Mouse (Mus musculus): ENCODE data around the gene Srm. TPM values are rescaled to one million over a fixed set of nuclear protein-coding genes. Genes with fewer than 3 reads are reported as not detected.

The Srm gene
- polyA plus RNA-seq, 1 experiment: 98.7 TPM

GRCm38 (mm10) chr4:148638302-148638701, 47.0 kb downstream of the Srm start:
- Histone ChIP-seq H3K4me3 (ENCODE audit: control insufficient read depth, insufficient read depth, low read length) (no peak overlapping the region), H3K27me3 (ENCODE audit: control insufficient read depth, insufficient read depth, low read length) (no peaks in the 10 kb centered on the region), H3K4me1 (replicated peaks; ENCODE audit: control insufficient read depth, insufficient read depth, low read length) (peaks cover 13% of the 10 kb centered on the region), H3K36me3 (ENCODE audit: control insufficient read depth, insufficient read depth, low read length) (no peaks in the 10 kb centered on the region), H3K27ac (ENCODE audit: control insufficient read depth, insufficient read depth, low read length) (no peak overlapping the region)
- 10% methylated on average over 9 of the region's 9 CpGs for WGBS
- no peak for DNase-seq
- TF ChIP-seq CTCF (IDR thresholded peaks at IDR 0.05; ENCODE audit: borderline replicate concordance, control insufficient read depth, extremely low read depth, insufficient read depth, low read length, poor library complexity) (no peak), POLR2A (IDR thresholded peaks at IDR 0.05; ENCODE audit: control insufficient read depth, extremely low read depth, insufficient read depth, low read length, poor library complexity) (no peak)

GRCm38 (mm10) chr4:148639455-148639854, 48.2 kb downstream of the Srm start:
- no peak overlapping the region for H3K27ac ChIP-seq (ENCODE audit: control insufficient read depth, insufficient read depth, low read length)
- TF ChIP-seq CTCF (IDR thresholded peaks at IDR 0.05; ENCODE audit: borderline replicate concordance, control insufficient read depth, extremely low read depth, insufficient read depth, low read length, poor library complexity) (no peak), POLR2A (IDR thresholded peaks at IDR 0.05; ENCODE audit: control insufficient read depth, extremely low read depth, insufficient read depth, low read length, poor library complexity) (no peak)
- 97% methylated on average over 2 of the region's 2 CpGs for WGBS
- peaks cover 20% of the 10 kb centered on the region for H3K4me1 ChIP-seq (replicated peaks; ENCODE audit: control insufficient read depth, insufficient read depth, low read length)
- no peaks in the 10 kb centered on the region for H3K36me3 ChIP-seq (ENCODE audit: control insufficient read depth, insufficient read depth, low read length)
- no peak overlapping the region for H3K4me3 ChIP-seq (ENCODE audit: control insufficient read depth, insufficient read depth, low read length)
- no peak for DNase-seq
- no peaks in the 10 kb centered on the region for H3K27me3 ChIP-seq (ENCODE audit: control insufficient read depth, insufficient read depth, low read length)

- no peak for DNase-seq
- Histone ChIP-seq H3K4me3 (ENCODE audit: control insufficient read depth, insufficient read depth, low read length) (no peak overlapping the region), H3K27me3 (ENCODE audit: control insufficient read depth, insufficient read depth, low read length) (no peaks in the 10 kb centered on the region), H3K4me1 (replicated peaks; ENCODE audit: control insufficient read depth, insufficient read depth, low read length) (peaks cover 20% of the 10 kb centered on the region), H3K36me3 (ENCODE audit: control insufficient read depth, insufficient read depth, low read length) (no peaks in the 10 kb centered on the region), H3K27ac (ENCODE audit: control insufficient read depth, insufficient read depth, low read length) (no peak overlapping the region)
- TF ChIP-seq POLR2A (IDR thresholded peaks at IDR 0.05; ENCODE audit: control insufficient read depth, extremely low read depth, insufficient read depth, low read length, poor library complexity) (no peak), CTCF (IDR thresholded peaks at IDR 0.05; ENCODE audit: borderline replicate concordance, control insufficient read depth, extremely low read depth, insufficient read depth, low read length, poor library complexity) (no peak)
- WGBS: 97% methylated on average over 5 of the region's 5 CpGs
Measured at GRCm38 (mm10) chr4:148641121-148641520, 49.8 kb downstream of the Srm start.

GRCm38 (mm10) chr4:148643291-148644156, 52.2 kb downstream of the Srm start, which contains the start of gene Gm572:
Gene Gm572 (plus strand): TSS chr4:148643317.
- no peaks in the 10 kb centered on the region for H3K36me3 ChIP-seq (ENCODE audit: control insufficient read depth, insufficient read depth, low read length)
- TF ChIP-seq CTCF (IDR thresholded peaks at IDR 0.05; ENCODE audit: borderline replicate concordance, control insufficient read depth, extremely low read depth, insufficient read depth, low read length, poor library complexity) (no peak), POLR2A (IDR thresholded peaks at IDR 0.05; ENCODE audit: control insufficient read depth, extremely low read depth, insufficient read depth, low read length, poor library complexity) (no peak)
- peak within 1 kb of the TSS; percentile 72 for H3K27ac ChIP-seq (ENCODE audit: control insufficient read depth, insufficient read depth, low read length)
- peaks cover 14% of the 10 kb centered on the region for H3K4me1 ChIP-seq (replicated peaks; ENCODE audit: control insufficient read depth, insufficient read depth, low read length)
- 31% methylated on average over 15 of the region's 15 CpGs for WGBS
- H3K27me3 ChIP-seq (ENCODE audit: control insufficient read depth, insufficient read depth, low read length): no peaks in the 10 kb centered on the region
- DNase-seq: no peak
- H3K4me3 ChIP-seq (ENCODE audit: control insufficient read depth, insufficient read depth, low read length): peak within 1 kb of the TSS; percentile 6

GRCm38 (mm10) chr4:148644157-148644511, 52.8 kb downstream of the Srm start:
- peak; percentile 83 for DNase-seq

More at GRCm38 (mm10) chr4:148644157-148644511, 52.8 kb downstream of the Srm start:
- Histone ChIP-seq H3K4me1 (replicated peaks; ENCODE audit: control insufficient read depth, insufficient read depth, low read length) (peaks cover 14% of the 10 kb centered on the region), H3K36me3 (ENCODE audit: control insufficient read depth, insufficient read depth, low read length) (no peaks in the 10 kb centered on the region), H3K27me3 (ENCODE audit: control insufficient read depth, insufficient read depth, low read length) (no peaks in the 10 kb centered on the region), H3K4me3 (ENCODE audit: control insufficient read depth, insufficient read depth, low read length) (peak overlapping the region; percentile 6), H3K27ac (ENCODE audit: control insufficient read depth, insufficient read depth, low read length) (peak overlapping the region; percentile 9; the same call in 1 of the 2 replicates)
- TF ChIP-seq CTCF (IDR thresholded peaks at IDR 0.05; ENCODE audit: borderline replicate concordance, control insufficient read depth, extremely low read depth, insufficient read depth, low read length, poor library complexity) (peak; percentile 84; the same call in 1 of the 2 replicates), POLR2A (IDR thresholded peaks at IDR 0.05; ENCODE audit: control insufficient read depth, extremely low read depth, insufficient read depth, low read length, poor library complexity) (no peak)
- WGBS: 9% methylated on average over 9 of the region's 9 CpGs

Other genes with a start within 250 kb of the Srm start
- 20.0 and 22.6 TPM in 2 replicates for gene Ubiad1, start 146.7 kb upstream of the Srm start, polyA plus RNA-seq (2012; rRNA removed)
- gene Mtor, start 142.9 kb upstream of the Srm start, polyA plus RNA-seq (2012; rRNA removed): 25.0 and 31.5 TPM in 2 replicates
- 1.9 and 2.4 TPM in 2 replicates for gene Angptl7, start 91.0 kb upstream of the Srm start, polyA plus RNA-seq (2012; rRNA removed)
- gene Exosc10, start 33.1 kb upstream of the Srm start, polyA plus RNA-seq (2012; rRNA removed): 69.1 and 73.4 TPM in 2 replicates
- gene Masp2, start 11.1 kb downstream of the Srm start, polyA plus RNA-seq (2012; rRNA removed): 3.8 and 4.0 TPM in 2 replicates
- 217 and 252 TPM in 2 replicates for gene Tardbp, start 35.5 kb downstream of the Srm start, polyA plus RNA-seq (2012; rRNA removed)
- gene Gm572, start 51.8 kb downstream of the Srm start, polyA plus RNA-seq (2012; rRNA removed): 0.31 and 0.34 TPM in 2 replicates
- 5.3 and 5.8 TPM in 2 replicates for gene Casz1, start 212.9 kb downstream of the Srm start, polyA plus RNA-seq (2012; rRNA removed)

Measured in thymus, adult 2 months (tissue).